Mouse (Mus musculus): ENCODE measurements around the gene Igdcc3. TPM values are rescaled to one million over a fixed set of nuclear protein-coding genes. Genes with fewer than 3 reads are reported as not detected.
A peak's percentile ranks its signal among the peaks of the same experiment; 100 is the strongest.

The Igdcc3 gene
- polyA plus RNA-seq, 1 experiment from 2014 or later, result 0.15 TPM

- WGBS (ENCODE audit: insufficient replicate concordance), result 58% methylated on average over 6 of the region's 6 CpGs
- Histone ChIP-seq H3K4me1 (replicated peaks) (no peaks in the 10 kb centered on the region; the same call in 1 of the 2 replicates), H3K9ac (no peak overlapping the region), H3K27ac (no peak overlapping the region), H3K27me3 (no peaks in the 10 kb centered on the region), H3K4me2 (no peak overlapping the region), H3K4me3 (replicated peaks) (no peak overlapping the region), H3K36me3 (peaks cover 56% of the 10 kb centered on the region), H3K9me3 (replicated peaks) (no peaks in the 10 kb centered on the region)
- ATAC-seq (ENCODE audit: low read depth), result peak; percentile 16; the same call in 1 of the 2 replicates
- no peak for DNase-seq
Observed at GRCm38 (mm10) chr9:65230250-65230649, 89.3 kb downstream of the Igdcc3 start.

DNA sequence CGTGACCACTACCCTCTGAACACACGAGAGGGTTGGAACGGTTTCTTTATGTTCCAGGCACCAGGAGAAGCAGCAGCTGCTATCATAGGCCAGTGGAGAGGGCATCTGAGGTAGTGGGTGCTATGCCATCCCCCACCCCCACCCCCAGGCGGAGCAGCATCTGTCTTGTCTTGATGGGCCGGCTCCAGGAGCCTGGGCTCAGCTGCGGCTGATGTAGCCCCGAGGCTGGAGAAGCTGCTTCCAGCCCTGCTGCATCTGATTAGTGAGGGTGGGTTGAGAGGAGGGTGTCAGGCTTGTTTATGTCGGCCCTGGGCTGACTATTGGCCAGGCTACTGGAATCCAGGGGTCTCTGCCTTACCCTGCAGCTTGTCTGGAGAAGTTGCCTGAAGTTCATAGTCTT lies 90.3 kb downstream of the Igdcc3 start:
- H3K4me2 ChIP-seq, result no peak overlapping the region
- H3K4me3 ChIP-seq (replicated peaks), result no peak overlapping the region
- no peak overlapping the region for H3K27ac ChIP-seq
- DNase-seq (no peak), ATAC-seq (ENCODE audit: low read depth) (no peak)
- WGBS (ENCODE audit: insufficient replicate concordance), result 73% methylated on average over 8 of the region's 8 CpGs
- H3K27me3 ChIP-seq, result no peaks in the 10 kb centered on the region
- no peaks in the 10 kb centered on the region for H3K9me3 ChIP-seq (replicated peaks)
- no peak overlapping the region for H3K9ac ChIP-seq
- H3K36me3 ChIP-seq, result peaks cover 52% of the 10 kb centered on the region
- no peaks in the 10 kb centered on the region; the same call in 1 of the 2 replicates for H3K4me1 ChIP-seq (replicated peaks)

DNA sequence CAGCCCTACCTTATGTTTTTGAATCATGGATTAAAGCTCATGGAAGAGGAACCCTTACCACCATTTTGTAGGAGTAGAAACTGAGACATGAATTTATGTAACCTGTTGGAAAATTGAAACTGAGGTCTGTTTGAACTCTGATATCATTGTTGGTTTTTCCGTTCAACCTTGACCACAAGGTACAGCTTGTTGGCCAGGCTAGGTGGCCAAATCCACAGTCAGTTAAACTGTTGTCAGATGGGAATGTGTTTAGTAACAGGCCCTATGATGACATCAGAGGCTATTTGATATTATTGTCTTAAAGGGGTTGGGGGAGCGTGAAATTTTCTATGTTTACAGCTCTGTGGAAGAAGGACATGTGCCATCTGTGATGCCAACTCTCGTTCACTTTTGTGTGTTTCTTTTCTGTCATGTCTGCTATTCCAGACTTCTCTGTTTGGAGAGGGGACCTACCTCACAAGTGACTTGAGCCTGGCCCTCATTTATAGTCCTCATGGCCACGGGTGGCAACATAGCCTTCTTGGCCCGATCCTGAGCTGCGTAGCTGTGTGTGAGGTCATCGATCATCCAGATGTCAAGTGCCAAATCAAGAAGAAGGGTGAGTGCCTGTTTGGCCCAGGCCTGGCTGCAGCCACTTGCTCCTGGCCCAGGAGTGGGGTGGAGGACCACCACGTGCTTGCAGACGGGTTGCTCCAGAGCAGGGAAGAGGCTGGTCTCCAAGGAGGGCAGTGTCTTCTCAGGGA lies 92.4 kb downstream of the Igdcc3 start:
- no peaks in the 10 kb centered on the region; the same call in 1 of the 2 replicates for H3K4me1 ChIP-seq (replicated peaks)
- peaks cover 56% of the 10 kb centered on the region for H3K36me3 ChIP-seq
- no peaks in the 10 kb centered on the region for H3K27me3 ChIP-seq
- H3K9me3 ChIP-seq (replicated peaks), result no peaks in the 10 kb centered on the region
- no peak overlapping the region for H3K4me2 ChIP-seq
- no peak overlapping the region for H3K9ac ChIP-seq
- DNase-seq (no peak), ATAC-seq (ENCODE audit: low read depth) (no peak)
- H3K27ac ChIP-seq, result peak overlapping the region; percentile 63
- no peak overlapping the region for H3K4me3 ChIP-seq (replicated peaks)
- WGBS (ENCODE audit: insufficient replicate concordance), result 81% methylated on average over 9 of the region's 9 CpGs

DNA sequence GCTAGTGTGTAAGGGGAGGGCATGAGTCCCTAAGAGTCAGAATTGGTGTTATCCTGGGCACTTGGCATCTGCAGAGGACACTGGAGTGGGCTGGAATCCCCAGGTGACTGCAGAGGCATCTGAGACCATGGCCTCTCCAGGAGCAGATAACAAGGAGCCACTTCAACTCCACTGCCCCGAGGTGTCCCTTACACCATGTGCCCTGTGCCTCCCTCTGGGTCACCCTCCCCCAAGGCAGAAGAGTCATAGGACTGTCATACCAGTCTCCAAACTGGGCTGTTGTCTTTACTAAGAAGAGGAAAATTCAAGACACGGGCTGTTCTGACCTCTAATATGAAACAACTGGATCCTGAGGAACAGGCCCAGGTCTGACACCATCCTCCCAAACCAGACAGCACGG lies 93.7 kb downstream of the Igdcc3 start:
- 69% methylated on average over 3 of the region's 3 CpGs for WGBS (ENCODE audit: insufficient replicate concordance)
- DNase-seq (no peak), ATAC-seq (ENCODE audit: low read depth) (no peak)
- H3K27ac ChIP-seq, result no peak overlapping the region
- H3K9me3 ChIP-seq (replicated peaks), result no peaks in the 10 kb centered on the region
- no peaks in the 10 kb centered on the region for H3K27me3 ChIP-seq
- no peaks in the 10 kb centered on the region; the same call in 1 of the 2 replicates for H3K4me1 ChIP-seq (replicated peaks)
- no peak overlapping the region for H3K9ac ChIP-seq
- H3K4me3 ChIP-seq (replicated peaks), result no peak overlapping the region
- peaks cover 49% of the 10 kb centered on the region for H3K36me3 ChIP-seq
- no peak overlapping the region for H3K4me2 ChIP-seq

Other genes starting within 250 kb of the Igdcc3 start
- gene Slc24a1, start 189.6 kb upstream of the Igdcc3 start, polyA plus RNA-seq (2015; fragmentation: Nextera tagmentation; extraction: Ambion mirVana), result 0.06 and 0.08 TPM in 2 replicates
- 29.9 and 34.9 TPM in 2 replicates for gene Ints14, start 180.3 kb upstream of the Igdcc3 start, polyA plus RNA-seq (2015; fragmentation: Nextera tagmentation; extraction: Ambion mirVana)
- gene Hacd3, start 119.5 kb upstream of the Igdcc3 start, polyA plus RNA-seq (2015; fragmentation: Nextera tagmentation; extraction: Ambion mirVana), result 55.7 and 69.5 TPM in 2 replicates
- gene Dpp8, start 108.8 kb upstream of the Igdcc3 start, polyA plus RNA-seq (2015; fragmentation: Nextera tagmentation; extraction: Ambion mirVana), result 16.3 and 21.2 TPM in 2 replicates
- gene Igdcc4, start 39.7 kb upstream of the Igdcc3 start, polyA plus RNA-seq (2015; fragmentation: Nextera tagmentation; extraction: Ambion mirVana), result 3.8 and 4.6 TPM in 2 replicates
- gene Parp16, start 54.2 kb downstream of the Igdcc3 start, polyA plus RNA-seq (2015; fragmentation: Nextera tagmentation; extraction: Ambion mirVana), result 8.2 and 9.2 TPM in 2 replicates
- gene Cilp, start 124.0 kb downstream of the Igdcc3 start, polyA plus RNA-seq (2015; fragmentation: Nextera tagmentation; extraction: Ambion mirVana), result 0.05 and 0.08 TPM in 2 replicates
- 31.5 and 39.5 TPM in 2 replicates for gene Clpx, start 153.1 kb downstream of the Igdcc3 start, polyA plus RNA-seq (2015; fragmentation: Nextera tagmentation; extraction: Ambion mirVana)
- gene Pdcd7, start 204.9 kb downstream of the Igdcc3 start, polyA plus RNA-seq (2015; fragmentation: Nextera tagmentation; extraction: Ambion mirVana), result 4.0 and 4.4 TPM in 2 replicates
- gene Ubap1l, start 219.9 kb downstream of the Igdcc3 start, polyA plus RNA-seq (2015; fragmentation: Nextera tagmentation; extraction: Ambion mirVana), result not detected in 2 replicates